Mouse (Mus musculus) liver, embryonic 13.5 days (tissue): ENCODE results near the gene Slc37a1. TPM values are rescaled to one million over a fixed set of nuclear protein-coding genes. Genes with fewer than 3 reads are reported as not detected.

ENCODE experiments used
- ATAC-seq: fragments of 200-750 bp; cut with Nextera tagmentation; 2 replicates; pipeline ENCODE4 v1.8.0; 2017; ENCODE audit warnings: low read depth, mild to moderate bottlenecking, moderate number of reproducible peaks, moderate library complexity
- DNase-seq: peaks from one replicate; pipeline ENCODE4 v3.0.0; 2022
- H3K27ac ChIP-seq: fragments of 300-500 bp; sonication (generic); 2 replicates; pipeline ENCODE4 v1.5.1; 2015; ENCODE audit warnings: moderate library complexity, mild to moderate bottlenecking, inconsistent platforms
- H3K27me3 ChIP-seq: fragments of 300-500 bp; sonication (generic); 2 replicates; pipeline ENCODE4 v1.6.1; 2015; ENCODE audit warnings: mild to moderate bottlenecking, inconsistent platforms
- H3K36me3 ChIP-seq: fragments of 300-500 bp; sonication (generic); 2 replicates; pipeline ENCODE4 v1.6.1; 2015; ENCODE audit warnings: mild to moderate bottlenecking, inconsistent platforms
- H3K4me1 ChIP-seq: fragments of 300-500 bp; sonication (generic); replicated peaks from 2 replicates; pipeline ENCODE4 v1.6.1; 2015; ENCODE audit warnings: inconsistent platforms
- H3K4me2 ChIP-seq: fragments of 300-500 bp; sonication (generic); 2 replicates; pipeline ENCODE4 v1.6.1; 2015; ENCODE audit warnings: inconsistent platforms, mild to moderate bottlenecking, moderate library complexity
- H3K4me3 ChIP-seq: fragments of 300-500 bp; sonication (generic); replicated peaks from 2 replicates; pipeline ENCODE4 v1.5.1; 2015; ENCODE audit warnings: mild to moderate bottlenecking, inconsistent platforms
- H3K9ac ChIP-seq: fragments of 300-500 bp; sonication (generic); 2 replicates; pipeline ENCODE4 v1.6.1; 2015; ENCODE audit warnings: mild to moderate bottlenecking, inconsistent platforms
- H3K9me3 ChIP-seq: fragments of 300-500 bp; sonication (generic); replicated peaks from 2 replicates; pipeline ENCODE4 v1.6.1; 2016; ENCODE audit warnings: inconsistent platforms
- WGBS: fragments of 180-500 bp; shearing (Covaris S2); methylation state at CpG from one replicate; pipeline ENCODE4 v1.1.7; 2015; ENCODE audit not compliant: insufficient replicate concordance; 5-methylcytosine and 5-hydroxymethylcytosine counted together
- polyA plus RNA-seq: library from polyadenylated mRNA; unstranded; fragments of >200 nt; fragmentation: Nextera tagmentation; extraction: Ambion mirVana; gene quantifications from 2 replicates; pipeline ENCODE4 v1.2.1, GENCODE M21; 2015

Slc37a1 gene
- polyA plus RNA-seq, 1 experiment from 2014 or later: 2.9 TPM

DNA sequence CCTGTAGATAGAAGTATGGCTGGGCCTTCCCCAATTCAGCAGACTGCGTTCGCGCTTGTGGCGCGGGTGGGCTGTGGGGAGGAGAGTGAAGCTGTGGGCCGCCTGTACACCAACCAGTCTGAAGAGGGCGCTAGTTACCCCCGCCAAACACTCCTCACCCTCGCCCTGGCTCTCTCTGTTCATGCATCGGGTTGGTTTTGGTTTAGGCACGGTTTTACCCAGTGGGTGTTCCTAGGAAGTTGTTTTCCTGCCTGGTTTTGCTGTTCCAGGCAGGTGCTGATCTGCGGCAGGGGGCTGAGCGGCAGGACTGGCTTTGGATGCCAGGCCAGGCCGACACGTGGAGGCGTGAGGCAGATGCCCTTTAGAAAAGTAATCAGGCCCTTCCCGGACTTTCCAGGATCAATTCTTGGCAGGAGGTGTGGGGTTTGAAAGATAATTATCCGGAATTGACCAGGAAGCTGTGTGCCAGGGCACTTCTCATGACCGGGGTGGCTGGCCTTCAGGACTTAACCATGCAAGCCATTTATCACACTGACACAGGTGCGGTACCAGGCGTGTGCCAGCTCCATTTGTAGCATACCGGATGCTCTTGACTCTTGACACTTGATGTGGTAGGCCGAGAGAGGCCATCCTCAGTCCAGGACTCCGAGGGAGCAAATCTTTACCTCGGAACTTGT, 8.8 kb downstream of the Slc37a1 start:
- Histone ChIP-seq H3K4me1 (peaks cover 38% of the 10 kb centered on the region), H3K4me3 (peak overlapping the region; percentile 69), H3K9me3 (no peaks in the 10 kb centered on the region), H3K4me2 (peak overlapping the region; percentile 98), H3K9ac (peak overlapping the region; percentile 76), H3K36me3 (no peaks in the 10 kb centered on the region), H3K27ac (peak overlapping the region; percentile 55; the same call in 1 of the 2 replicates), H3K27me3 (peaks cover 9% of the 10 kb centered on the region; the same call in 1 of the 2 replicates)
- WGBS: 7% methylated on average over 25 of the region's 25 CpGs
- peak; percentile 54 for DNase-seq
- ATAC-seq: peak; percentile 52

DNA sequence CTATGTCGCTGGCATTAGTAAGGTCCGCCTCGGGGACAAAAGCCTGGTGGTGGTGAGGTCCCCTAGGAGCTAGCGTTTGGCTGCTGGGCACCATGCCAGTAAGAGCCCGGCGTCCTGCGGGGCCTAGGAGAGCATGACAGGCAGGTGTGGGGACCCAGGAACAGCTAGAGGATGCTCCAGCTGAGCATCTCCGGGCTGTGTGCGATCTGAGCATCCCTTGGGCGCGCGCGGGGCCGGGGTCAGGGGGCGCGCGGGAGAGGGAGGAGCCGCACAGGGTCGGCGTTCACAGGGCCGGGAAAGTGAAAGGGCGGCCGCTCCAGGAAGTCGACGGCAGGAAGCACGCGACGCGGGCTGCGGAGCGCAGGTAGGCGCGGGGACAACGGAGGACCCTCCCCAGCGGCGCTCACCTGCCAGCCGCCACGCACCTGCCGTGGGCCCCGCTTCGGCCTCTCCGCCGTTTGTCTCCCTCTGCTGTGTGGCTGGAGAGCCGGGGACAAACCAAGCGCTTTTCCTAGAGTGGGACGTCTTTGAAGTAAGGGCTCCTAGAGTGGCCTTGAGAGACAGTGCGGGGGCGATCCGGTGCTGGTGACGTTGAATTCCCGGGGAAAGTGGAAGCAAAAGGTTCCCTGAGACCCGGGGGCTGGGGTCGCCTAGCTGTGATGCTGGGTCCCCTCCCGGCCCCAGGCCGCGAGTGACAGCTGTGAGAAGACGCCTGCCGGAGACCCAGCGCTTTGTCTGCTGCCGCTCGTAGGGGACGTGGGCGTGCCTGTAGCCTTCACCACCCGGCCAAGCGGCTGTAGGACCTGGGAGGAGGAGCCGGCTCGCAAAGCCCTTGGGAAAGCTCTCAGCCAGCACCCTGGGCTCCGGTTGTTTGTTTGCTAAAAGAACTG, 9.5 kb downstream of the Slc37a1 start:
- Histone ChIP-seq H3K27me3 (peaks cover 9% of the 10 kb centered on the region; the same call in 1 of the 2 replicates), H3K9ac (peak overlapping the region; percentile 76), H3K9me3 (no peaks in the 10 kb centered on the region), H3K27ac (peak overlapping the region; percentile 53; the same call in 1 of the 2 replicates), H3K4me2 (peak overlapping the region; percentile 98), H3K4me1 (peaks cover 38% of the 10 kb centered on the region), H3K4me3 (peak overlapping the region; percentile 69), H3K36me3 (no peaks in the 10 kb centered on the region)
- peak; percentile 54 for DNase-seq
- under 1% methylated on average over 68 of the region's 68 CpGs for WGBS
- ATAC-seq: peak; percentile 64

DNA sequence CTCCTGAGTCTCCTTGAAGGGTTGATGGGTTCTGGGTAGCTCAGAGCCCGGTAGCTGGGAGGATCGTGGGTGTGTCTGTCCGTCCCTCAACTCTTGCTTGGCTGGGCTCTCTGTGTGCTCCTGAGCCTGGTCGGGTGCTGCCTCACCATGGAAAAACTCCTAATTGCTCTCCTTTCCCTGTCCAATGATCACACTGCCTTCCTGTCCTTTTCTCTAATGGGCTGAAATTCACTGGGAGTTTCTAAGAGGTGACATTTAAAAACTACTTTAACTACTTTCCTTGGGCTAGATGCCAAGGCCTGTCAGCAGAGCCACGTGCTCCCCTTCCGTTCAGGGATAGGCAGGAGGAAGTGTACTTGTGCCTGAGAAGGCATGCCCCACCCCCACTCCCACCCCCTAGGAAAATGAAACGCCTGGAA, 10.9 kb downstream of the Slc37a1 start:
- H3K4me3 ChIP-seq: peak overlapping the region; percentile 69
- peak overlapping the region; percentile 98 for H3K4me2 ChIP-seq
- H3K9me3 ChIP-seq: no peaks in the 10 kb centered on the region
- H3K27me3 ChIP-seq: peaks cover 9% of the 10 kb centered on the region; the same call in 1 of the 2 replicates
- DNase-seq: no peak
- no peak overlapping the region for H3K27ac ChIP-seq
- peaks cover 38% of the 10 kb centered on the region for H3K4me1 ChIP-seq
- no peak for ATAC-seq
- WGBS: 5% methylated on average over 7 of the region's 7 CpGs
- peak overlapping the region; percentile 76 for H3K9ac ChIP-seq
- no peaks in the 10 kb centered on the region for H3K36me3 ChIP-seq

DNA sequence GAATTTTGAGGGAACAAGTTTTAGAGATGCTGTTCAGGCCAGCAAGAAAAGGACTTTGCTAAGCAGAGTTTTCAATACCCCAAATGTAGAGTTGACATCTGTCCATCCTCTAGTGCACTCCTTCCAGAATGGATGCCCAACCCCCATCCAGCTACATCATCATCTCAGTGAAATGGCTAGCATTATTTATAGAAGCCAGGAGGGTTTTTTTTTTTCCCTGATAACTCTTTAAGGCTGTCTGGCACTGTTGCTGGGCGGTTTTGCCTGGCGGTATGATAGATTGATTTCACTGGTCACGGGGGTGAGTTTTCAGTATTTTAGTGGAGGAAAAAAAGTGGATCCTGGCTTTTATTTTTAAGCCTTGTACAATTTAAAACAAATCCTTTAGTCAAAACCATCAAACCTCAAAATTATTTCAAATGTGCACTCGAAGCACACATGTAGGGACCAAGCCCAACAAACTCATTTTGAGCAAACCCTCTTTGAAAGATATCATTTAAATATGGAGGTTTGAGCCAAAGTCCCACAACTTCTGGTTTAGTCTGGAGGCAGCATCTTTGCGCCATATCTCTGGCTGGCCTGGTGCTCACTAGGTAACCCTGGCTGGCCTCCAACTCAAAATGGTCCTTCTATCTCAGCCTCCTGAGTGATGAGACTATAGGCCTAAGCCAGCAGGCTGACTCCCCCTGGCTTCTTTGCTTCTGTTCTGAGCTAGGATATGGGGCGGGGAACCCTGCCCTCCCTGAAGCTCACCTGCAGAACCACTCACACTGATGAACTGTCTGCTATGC, 12.0 kb downstream of the Slc37a1 start:
- Histone ChIP-seq H3K9ac (no peak overlapping the region), H3K4me1 (peaks cover 38% of the 10 kb centered on the region), H3K27ac (no peak overlapping the region), H3K36me3 (no peaks in the 10 kb centered on the region), H3K9me3 (no peaks in the 10 kb centered on the region), H3K4me2 (no peak overlapping the region), H3K4me3 (no peak overlapping the region), H3K27me3 (peaks cover 9% of the 10 kb centered on the region; the same call in 1 of the 2 replicates)
- 68% methylated on average over 6 of the region's 6 CpGs for WGBS
- no peak for ATAC-seq
- DNase-seq: no peak

DNA sequence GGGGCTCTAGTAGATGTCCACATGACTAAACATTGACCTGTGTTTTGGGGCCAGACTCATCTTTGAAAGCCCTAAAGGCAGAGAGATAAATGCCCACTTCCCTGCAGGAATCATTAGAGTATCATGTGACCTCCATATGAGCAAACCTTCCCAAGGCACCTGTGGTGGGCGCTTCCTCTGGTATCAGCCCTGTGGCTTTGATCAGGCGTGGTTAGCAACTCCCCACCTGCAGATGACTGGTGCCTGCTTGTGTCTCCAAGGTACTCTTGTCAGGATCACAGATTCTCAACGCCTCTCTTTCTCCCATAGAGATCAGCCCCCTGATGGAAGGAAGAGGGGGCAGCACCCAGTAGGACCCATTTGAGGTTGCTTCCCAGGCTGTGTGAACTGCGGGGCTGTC, 13.4 kb downstream of the Slc37a1 start:
- WGBS: 74% methylated on average over 4 of the region's 4 CpGs
- Histone ChIP-seq H3K4me3 (no peak overlapping the region), H3K27me3 (peaks cover 9% of the 10 kb centered on the region; the same call in 1 of the 2 replicates), H3K9me3 (no peaks in the 10 kb centered on the region), H3K27ac (no peak overlapping the region), H3K9ac (no peak overlapping the region), H3K4me2 (no peak overlapping the region), H3K36me3 (no peaks in the 10 kb centered on the region), H3K4me1 (peaks cover 44% of the 10 kb centered on the region)
- ATAC-seq (no peak), DNase-seq (no peak)

DNA sequence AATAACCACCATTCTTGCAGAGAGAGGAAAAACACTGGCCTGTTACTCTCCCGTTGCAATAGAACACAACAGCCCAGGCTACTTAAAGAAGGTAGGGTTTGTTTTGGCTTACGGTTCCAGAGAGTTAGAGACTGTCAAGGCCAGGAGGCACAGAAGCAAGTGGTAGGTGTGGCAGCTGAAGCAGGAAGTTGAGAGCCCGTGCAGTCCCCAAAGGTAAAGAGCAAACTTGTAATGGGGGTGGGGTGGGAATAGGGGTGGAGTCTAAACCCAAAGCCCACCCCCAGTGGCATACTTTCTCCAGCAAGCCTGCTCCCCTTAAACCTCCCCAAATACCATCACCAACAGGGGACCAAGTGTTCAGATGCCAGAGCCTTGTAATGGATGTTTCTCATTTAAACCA, 14.1 kb downstream of the Slc37a1 start:
- H3K9me3 ChIP-seq: no peaks in the 10 kb centered on the region
- WGBS: 53% methylated on average over 3 of the region's 3 CpGs
- no peak for DNase-seq
- no peak overlapping the region for H3K4me3 ChIP-seq
- H3K36me3 ChIP-seq: no peaks in the 10 kb centered on the region
- H3K4me2 ChIP-seq: no peak overlapping the region
- H3K4me1 ChIP-seq: peaks cover 44% of the 10 kb centered on the region
- H3K27me3 ChIP-seq: peaks cover 8% of the 10 kb centered on the region; the same call in 1 of the 2 replicates
- H3K27ac ChIP-seq: no peak overlapping the region
- no peak overlapping the region for H3K9ac ChIP-seq
- ATAC-seq: no peak

DNA sequence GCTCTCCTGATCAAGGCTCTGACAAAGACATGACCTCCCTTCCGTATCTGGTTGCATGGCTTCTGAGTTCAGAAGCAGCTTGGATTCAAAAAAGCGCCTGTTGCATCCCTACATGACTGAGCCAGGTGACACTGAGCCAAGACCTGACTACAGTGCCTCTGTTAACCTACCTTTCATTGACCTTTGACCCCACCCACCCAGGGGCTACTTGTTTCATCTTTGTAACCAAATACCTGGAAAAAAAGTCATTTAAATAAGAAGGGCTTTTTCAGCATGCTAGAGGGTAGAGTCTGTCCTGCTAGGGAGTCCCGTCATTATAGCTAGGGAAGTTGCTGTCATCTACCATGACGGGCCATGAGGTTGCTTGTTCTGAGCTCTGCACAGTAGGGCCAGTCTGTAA, 16.8 kb downstream of the Slc37a1 start:
- 72% methylated on average over 4 of the region's 4 CpGs for WGBS
- Histone ChIP-seq H3K27ac (no peak overlapping the region), H3K4me3 (no peak overlapping the region), H3K9ac (no peak overlapping the region), H3K4me2 (no peak overlapping the region), H3K9me3 (no peaks in the 10 kb centered on the region), H3K4me1 (peaks cover 30% of the 10 kb centered on the region), H3K27me3 (no peaks in the 10 kb centered on the region), H3K36me3 (no peaks in the 10 kb centered on the region)
- ATAC-seq: no peak
- DNase-seq: no peak

DNA sequence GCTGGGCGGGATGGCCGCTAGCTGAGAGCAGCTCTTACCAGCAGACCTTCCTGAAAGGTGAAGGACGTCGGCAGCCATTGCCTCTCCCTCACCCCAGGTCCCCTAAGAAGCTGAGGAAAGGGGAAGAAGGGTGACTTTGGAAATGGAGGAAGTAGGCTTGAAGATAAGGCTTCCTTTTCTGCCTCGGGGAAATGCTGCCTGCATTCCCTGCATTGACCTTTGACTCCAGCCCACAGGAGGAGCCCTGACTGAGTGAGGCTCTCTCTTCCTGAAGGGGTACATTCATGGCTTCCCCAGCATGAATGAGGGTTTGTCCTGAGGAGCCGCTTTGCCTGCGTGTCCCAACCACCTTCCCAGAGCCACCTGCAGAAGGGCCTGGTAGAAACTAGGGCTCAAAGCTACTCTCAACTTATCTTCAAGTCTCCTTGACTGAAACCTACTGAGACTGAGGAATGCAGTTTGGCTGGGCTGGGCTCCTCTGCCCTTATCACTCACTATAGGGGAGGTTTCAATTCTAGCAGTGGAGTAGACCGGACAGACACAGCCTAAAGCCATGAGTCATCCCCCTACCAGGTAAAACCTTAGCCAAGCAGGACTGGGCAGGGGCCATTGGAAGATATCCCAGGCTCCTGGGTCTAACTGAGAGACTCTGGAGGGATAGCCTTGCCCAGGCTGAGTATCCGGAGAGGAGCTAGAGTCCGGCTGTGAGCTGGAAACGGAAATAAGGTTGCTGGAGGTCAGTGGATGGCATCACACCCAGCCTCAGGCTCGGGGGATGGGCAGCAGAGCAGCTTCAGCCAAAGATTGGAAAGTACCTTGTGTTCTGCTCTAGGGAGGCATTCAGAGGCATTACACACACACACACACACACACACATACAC, 18.5 kb downstream of the Slc37a1 start:
- Histone ChIP-seq H3K4me3 (peak overlapping the region; percentile 21; the same call in 1 of the 2 replicates), H3K27me3 (no peaks in the 10 kb centered on the region), H3K9me3 (no peaks in the 10 kb centered on the region), H3K4me1 (peaks cover 29% of the 10 kb centered on the region), H3K36me3 (no peaks in the 10 kb centered on the region), H3K9ac (peak overlapping the region; percentile 33; the same call in 1 of the 2 replicates), H3K27ac (peak overlapping the region; percentile 62), H3K4me2 (peak overlapping the region; percentile 51)
- DNase-seq: peak; percentile 31
- peak; percentile 77 for ATAC-seq
- WGBS: 20% methylated on average over 12 of the region's 12 CpGs

DNA sequence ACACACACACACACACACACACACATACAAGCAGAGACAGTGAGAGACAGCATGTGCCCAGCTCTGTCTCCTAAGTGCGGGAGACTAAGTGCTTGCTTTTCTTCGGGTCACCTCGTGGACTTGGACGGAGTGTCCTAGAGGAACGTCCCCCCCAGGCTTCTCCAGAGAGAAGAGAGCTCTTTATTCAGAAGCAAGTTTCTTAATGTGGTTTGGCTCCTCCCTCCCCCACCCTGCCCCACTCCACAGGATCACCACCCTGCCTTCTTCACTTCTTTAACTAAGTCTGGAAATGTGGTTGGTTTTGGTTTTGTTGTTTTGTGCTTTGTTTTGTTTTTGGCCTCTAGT, 19.2 kb downstream of the Slc37a1 start:
- Histone ChIP-seq H3K4me2 (peak overlapping the region; percentile 51), H3K36me3 (no peaks in the 10 kb centered on the region), H3K4me1 (peaks cover 29% of the 10 kb centered on the region), H3K4me3 (no peak overlapping the region), H3K9me3 (no peaks in the 10 kb centered on the region), H3K27me3 (no peaks in the 10 kb centered on the region), H3K9ac (peak overlapping the region; percentile 33; the same call in 1 of the 2 replicates), H3K27ac (0 out of 2 replicates have a peak overlapping the region, but pooled peaks have one; percentile 62)
- ATAC-seq: no peak
- no peak for DNase-seq
- 47% methylated on average over 5 of the region's 5 CpGs for WGBS

DNA sequence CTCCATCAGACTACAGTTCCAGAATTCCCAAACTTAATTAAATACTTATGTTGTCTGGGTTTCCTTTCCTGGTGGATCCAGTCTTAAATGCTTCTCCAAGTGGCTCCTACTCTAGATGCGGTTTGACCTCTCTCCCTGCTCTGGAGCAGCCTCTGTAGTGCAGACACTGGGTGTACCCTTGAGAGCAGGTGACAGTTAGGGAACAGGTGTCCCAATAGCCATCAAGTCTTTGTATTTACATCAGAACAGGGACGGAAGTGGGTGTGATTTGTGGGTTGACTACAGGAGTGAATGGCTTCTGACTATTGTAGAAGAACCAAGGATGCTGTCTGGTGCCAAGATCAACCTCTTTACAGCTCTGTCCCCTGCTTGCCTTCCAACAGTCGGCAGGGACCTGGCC, 21.2 kb downstream of the Slc37a1 start:
- WGBS: 72% methylated on average over 3 of the region's 3 CpGs
- Histone ChIP-seq H3K27me3 (no peaks in the 10 kb centered on the region), H3K4me1 (peaks cover 29% of the 10 kb centered on the region), H3K4me2 (no peak overlapping the region), H3K4me3 (no peak overlapping the region), H3K9me3 (no peaks in the 10 kb centered on the region), H3K27ac (no peak overlapping the region), H3K9ac (no peak overlapping the region), H3K36me3 (no peaks in the 10 kb centered on the region)
- no peak for ATAC-seq
- no peak for DNase-seq
